Mouse (Mus musculus) midbrain, embryonic 14.5 days (tissue): Measurements from ENCODE around the gene Cd164. TPM values are rescaled to one million over a fixed set of nuclear protein-coding genes. Genes with fewer than 3 reads are reported as not detected.
A peak's percentile ranks its signal among the peaks of the same experiment; 100 is the strongest.

ENCODE experiments used
- ATAC-seq: fragments of 200-750 bp; cut with Nextera tagmentation; 2 replicates; pipeline ENCODE4 v1.8.0; 2017; ENCODE audit warnings: moderate number of reproducible peaks, moderate library complexity; ENCODE audit not compliant: low FRiP score, low TSS enrichment
- DNase-seq: peaks from one replicate; pipeline ENCODE4 v3.0.0-alpha.2; 2015
- H3K27ac ChIP-seq: fragments of 300-500 bp; sonication (generic); replicated peaks from 2 replicates; pipeline ENCODE4 v1.5.1; 2014; ENCODE audit warnings: mild to moderate bottlenecking, low read depth, low read length, moderate library complexity
- H3K27me3 ChIP-seq: fragments of 300-500 bp; sonication (generic); 2 replicates; pipeline ENCODE4 v1.6.1; 2014; ENCODE audit warnings: low read length, control low read depth, mixed read lengths; ENCODE audit not compliant: control insufficient read depth, insufficient read depth
- H3K36me3 ChIP-seq: fragments of 300-500 bp; sonication (generic); 2 replicates; pipeline ENCODE4 v1.6.1; 2014; ENCODE audit warnings: low read length, control low read depth; ENCODE audit not compliant: control insufficient read depth, insufficient read depth
- H3K4me1 ChIP-seq: fragments of 300-500 bp; sonication (generic); 2 replicates; pipeline ENCODE4 v1.6.1; 2014; ENCODE audit warnings: mild to moderate bottlenecking, antibody characterized with exemption, low read length, control low read depth; ENCODE audit not compliant: control insufficient read depth, insufficient read depth
- H3K4me2 ChIP-seq: fragments of 300-500 bp; sonication (generic); 2 replicates; pipeline ENCODE4 v1.6.1; 2014; ENCODE audit warnings: mild to moderate bottlenecking, low read length, moderate library complexity
- H3K4me3 ChIP-seq: fragments of 300-500 bp; sonication (generic); replicated peaks from 2 replicates; pipeline ENCODE4 v1.5.1; 2014; ENCODE audit warnings: low read depth, low read length
- H3K9ac ChIP-seq: fragments of 300-500 bp; sonication (generic); replicated peaks from 2 replicates; pipeline ENCODE4 v1.6.1; 2014; ENCODE audit warnings: mild to moderate bottlenecking, low read length, moderate library complexity
- H3K9me3 ChIP-seq: fragments of 300-500 bp; sonication (generic); 2 replicates; pipeline ENCODE4 v1.6.1; 2016; ENCODE audit warnings: low read length, control low read depth, mixed read lengths; ENCODE audit not compliant: control insufficient read depth
- WGBS: fragments of 180-500 bp; shearing (Covaris S2); extraction: QIAGEN DNeasy Blood & Tissue Kit; methylation state at CpG from one replicate; pipeline ENCODE4 v1.1.7; 2014; 5-methylcytosine and 5-hydroxymethylcytosine counted together
- polyA plus RNA-seq: library from polyadenylated mRNA; unstranded; fragments of >200 nt; fragmentation: Nextera tagmentation; extraction: Ambion mirVana; gene quantifications from 2 replicates; pipeline ENCODE4 v1.2.1, GENCODE M21; 2014

Gene Cd164
- polyA plus RNA-seq, 1 experiment from 2014 or later: 63.8 TPM

- Histone ChIP-seq H3K9me3 (0 out of 2 replicates have a peak, but pooled peaks cover 2% of the 10 kb centered on the region), H3K4me3 (no peak overlapping the region), H3K9ac (no peak overlapping the region), H3K4me2 (no peak overlapping the region), H3K27me3 (no peaks in the 10 kb centered on the region), H3K4me1 (no peaks in the 10 kb centered on the region), H3K36me3 (peaks cover 22% of the 10 kb centered on the region), H3K27ac (no peak overlapping the region)
- no peak for ATAC-seq
- DNase-seq: peak; percentile 30
- WGBS: 19% methylated on average over 4 of the region's 4 CpGs
Observed at GRCm38 (mm10) chr10:41537226-41537982, 18.2 kb downstream of the Cd164 start.

- 86% methylated on average over 3 of the region's 3 CpGs for WGBS
- Histone ChIP-seq H3K4me3 (no peak overlapping the region), H3K9ac (no peak overlapping the region), H3K27me3 (0 out of 2 replicates have a peak, but pooled peaks cover 4% of the 10 kb centered on the region), H3K9me3 (0 out of 2 replicates have a peak, but pooled peaks cover 2% of the 10 kb centered on the region), H3K27ac (no peak overlapping the region), H3K36me3 (peaks cover 17% of the 10 kb centered on the region), H3K4me2 (no peak overlapping the region), H3K4me1 (no peaks in the 10 kb centered on the region)
- DNase-seq: no peak
- ATAC-seq: no peak
Observed at GRCm38 (mm10) chr10:41537983-41538330, 18.7 kb downstream of the Cd164 start.

- peaks cover under 1% of the 10 kb centered on the region; the same call in 1 of the 2 replicates for H3K4me1 ChIP-seq
- peaks cover 17% of the 10 kb centered on the region for H3K36me3 ChIP-seq
- H3K27me3 ChIP-seq: 0 out of 2 replicates have a peak, but pooled peaks cover 4% of the 10 kb centered on the region
- H3K9me3 ChIP-seq: 0 out of 2 replicates have a peak, but pooled peaks cover 2% of the 10 kb centered on the region
- ATAC-seq (no peak), DNase-seq (no peak)
- WGBS: 97% methylated on average over 4 of the region's 4 CpGs
- H3K4me2 ChIP-seq: no peak overlapping the region
- no peak overlapping the region for H3K4me3 ChIP-seq
- H3K27ac ChIP-seq: no peak overlapping the region
- no peak overlapping the region for H3K9ac ChIP-seq
Observed at GRCm38 (mm10) chr10:41538986-41539385, 19.8 kb downstream of the Cd164 start.

GRCm38 (mm10) chr10:41542057-41542456, 22.8 kb downstream of the Cd164 start:
- no peak overlapping the region for H3K4me3 ChIP-seq
- no peaks in the 10 kb centered on the region for H3K36me3 ChIP-seq

GRCm38 (mm10) chr10:41543439-41543838, 24.2 kb downstream of the Cd164 start:
- Histone ChIP-seq H3K4me2 (no peak overlapping the region), H3K4me1 (peaks cover 7% of the 10 kb centered on the region; the same call in 1 of the 2 replicates), H3K9ac (no peak overlapping the region), H3K9me3 (no peaks in the 10 kb centered on the region), H3K4me3 (no peak overlapping the region), H3K27ac (no peak overlapping the region), H3K36me3 (no peaks in the 10 kb centered on the region), H3K27me3 (0 out of 2 replicates have a peak, but pooled peaks cover 4% of the 10 kb centered on the region)
- 89% methylated on average over 4 of the region's 4 CpGs for WGBS
- ATAC-seq (no peak), DNase-seq (no peak)

More at GRCm38 (mm10) chr10:41542057-41542456, 22.8 kb downstream of the Cd164 start:
- no peak overlapping the region for H3K27ac ChIP-seq
- H3K9me3 ChIP-seq: no peaks in the 10 kb centered on the region
- ATAC-seq (no peak), DNase-seq (no peak)
- H3K27me3 ChIP-seq: 0 out of 2 replicates have a peak, but pooled peaks cover 4% of the 10 kb centered on the region
- 97% methylated on average over 6 of the region's 6 CpGs for WGBS
- no peak overlapping the region for H3K9ac ChIP-seq
- H3K4me2 ChIP-seq: no peak overlapping the region
- peaks cover 7% of the 10 kb centered on the region; the same call in 1 of the 2 replicates for H3K4me1 ChIP-seq

GRCm38 (mm10) chr10:41543844-41544243, 24.6 kb downstream of the Cd164 start:
- no peak for DNase-seq
- no peak overlapping the region for H3K27ac ChIP-seq

GRCm38 (mm10) chr10:41544481-41545190, 25.4 kb downstream of the Cd164 start:
- no peak overlapping the region for H3K27ac ChIP-seq
- H3K27me3 ChIP-seq: 0 out of 2 replicates have a peak, but pooled peaks cover 4% of the 10 kb centered on the region
- peaks cover 7% of the 10 kb centered on the region; the same call in 1 of the 2 replicates for H3K4me1 ChIP-seq
- H3K36me3 ChIP-seq: no peaks in the 10 kb centered on the region
- peak; percentile 62 for DNase-seq
- H3K4me2 ChIP-seq: no peak overlapping the region
- H3K9me3 ChIP-seq: 0 out of 2 replicates have a peak, but pooled peaks cover 5% of the 10 kb centered on the region
- ATAC-seq: no peak
- H3K9ac ChIP-seq: no peak overlapping the region
- no peak overlapping the region for H3K4me3 ChIP-seq
- WGBS: 2% methylated on average over 7 of the region's 7 CpGs

More at GRCm38 (mm10) chr10:41543844-41544243, 24.6 kb downstream of the Cd164 start:
- no peaks in the 10 kb centered on the region for H3K9me3 ChIP-seq
- no peak overlapping the region for H3K4me2 ChIP-seq
- no peaks in the 10 kb centered on the region for H3K36me3 ChIP-seq
- no peak overlapping the region for H3K9ac ChIP-seq
- H3K4me1 ChIP-seq: peaks cover 7% of the 10 kb centered on the region; the same call in 1 of the 2 replicates
- H3K4me3 ChIP-seq: no peak overlapping the region
- 74% methylated on average over 2 of the region's 2 CpGs for WGBS
- no peak for ATAC-seq
- 0 out of 2 replicates have a peak, but pooled peaks cover 4% of the 10 kb centered on the region for H3K27me3 ChIP-seq

GRCm38 (mm10) chr10:41545224-41545755, 26.1 kb downstream of the Cd164 start:
- Histone ChIP-seq H3K4me2 (no peak overlapping the region), H3K9me3 (0 out of 2 replicates have a peak, but pooled peaks cover 5% of the 10 kb centered on the region), H3K27me3 (0 out of 2 replicates have a peak, but pooled peaks cover 4% of the 10 kb centered on the region), H3K27ac (no peak overlapping the region), H3K4me3 (no peak overlapping the region), H3K36me3 (no peaks in the 10 kb centered on the region), H3K9ac (no peak overlapping the region), H3K4me1 (peaks cover 7% of the 10 kb centered on the region; the same call in 1 of the 2 replicates)
- DNase-seq (no peak), ATAC-seq (no peak)
- 63% methylated on average over 7 of the region's 7 CpGs for WGBS
